Mouse (Mus musculus) thymus, postnatal 10 days (tissue): ENCODE results near the gene Atp1b4.
"Not testable (repeated sequence)": the region's sequence is repeated elsewhere in the genome, so short reads cannot be mapped to it uniquely, and the experiment has no call there.

Source experiments
- DNase-seq, 2 experiments: peaks; one replicate each; pipeline ENCODE4 v3.0.0; 2021; ENCODE audit warnings: low spot score in 2 of 2

Atp1b4 gene

DNA sequence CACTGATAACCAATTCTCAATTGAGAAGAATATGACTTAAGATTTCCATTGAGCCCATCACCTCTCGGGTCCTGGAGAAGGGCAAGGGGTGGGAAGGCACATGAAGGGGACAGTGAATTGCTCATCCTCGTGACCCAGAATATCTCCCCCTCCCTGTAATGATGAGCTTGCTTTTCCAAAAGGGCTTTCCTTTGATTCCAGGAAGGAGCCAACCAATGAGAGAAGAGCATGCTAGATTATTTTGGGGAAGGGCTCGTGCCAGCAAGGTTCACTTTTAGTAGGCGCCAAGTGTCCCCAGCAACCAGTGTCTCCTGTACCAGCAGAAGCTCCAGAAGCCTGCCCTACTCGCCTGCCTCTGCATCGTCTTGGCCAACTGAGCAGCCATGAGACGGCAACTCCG, at the start of gene Atp1b4:
Gene Atp1b4 (plus strand): TSS at position 301 of the 400 bp plus-strand sequence.
- DNase-seq = no peak

DNA sequence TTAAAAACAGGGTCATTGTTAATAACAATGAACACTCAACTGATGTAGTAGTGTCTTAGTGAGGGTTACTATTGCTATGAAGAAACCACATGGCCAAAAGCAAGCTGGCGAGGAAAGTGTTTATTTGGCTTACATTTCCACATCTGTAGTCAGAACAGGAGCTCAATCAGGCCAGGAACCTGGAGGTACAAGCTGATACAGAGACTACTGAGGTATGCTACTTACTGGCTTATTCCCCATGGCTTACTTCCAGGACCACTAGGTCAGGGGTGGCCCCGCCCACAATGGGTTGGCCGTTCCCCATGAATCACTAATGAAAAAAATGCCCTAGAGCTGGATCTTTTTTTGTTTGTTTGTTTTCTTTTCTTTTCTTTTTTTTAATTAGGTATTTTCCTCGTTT, 7.4 kb upstream of the Atp1b4 start:
- DNase-seq = no peak

DNA sequence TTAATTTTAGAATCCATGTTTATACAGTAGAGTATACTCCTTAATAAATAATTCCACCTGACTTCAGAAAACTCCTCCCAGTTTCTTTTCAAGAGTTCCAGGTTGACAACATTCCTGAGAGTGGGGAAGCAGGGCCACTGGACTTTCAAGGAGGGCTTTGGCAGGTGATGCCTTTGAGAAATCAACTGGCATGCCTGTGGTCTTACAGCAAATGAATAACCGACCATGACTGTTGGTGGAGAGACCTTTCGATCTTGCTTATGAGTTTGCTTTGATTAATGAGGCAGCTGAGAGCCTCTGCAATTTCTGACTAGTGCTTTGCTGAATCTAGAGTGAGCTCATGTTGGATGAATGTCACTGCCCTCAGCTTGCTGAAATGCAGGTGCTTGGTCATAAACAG, 4.9 kb upstream of the Atp1b4 start:
- DNase-seq = no peak

DNA sequence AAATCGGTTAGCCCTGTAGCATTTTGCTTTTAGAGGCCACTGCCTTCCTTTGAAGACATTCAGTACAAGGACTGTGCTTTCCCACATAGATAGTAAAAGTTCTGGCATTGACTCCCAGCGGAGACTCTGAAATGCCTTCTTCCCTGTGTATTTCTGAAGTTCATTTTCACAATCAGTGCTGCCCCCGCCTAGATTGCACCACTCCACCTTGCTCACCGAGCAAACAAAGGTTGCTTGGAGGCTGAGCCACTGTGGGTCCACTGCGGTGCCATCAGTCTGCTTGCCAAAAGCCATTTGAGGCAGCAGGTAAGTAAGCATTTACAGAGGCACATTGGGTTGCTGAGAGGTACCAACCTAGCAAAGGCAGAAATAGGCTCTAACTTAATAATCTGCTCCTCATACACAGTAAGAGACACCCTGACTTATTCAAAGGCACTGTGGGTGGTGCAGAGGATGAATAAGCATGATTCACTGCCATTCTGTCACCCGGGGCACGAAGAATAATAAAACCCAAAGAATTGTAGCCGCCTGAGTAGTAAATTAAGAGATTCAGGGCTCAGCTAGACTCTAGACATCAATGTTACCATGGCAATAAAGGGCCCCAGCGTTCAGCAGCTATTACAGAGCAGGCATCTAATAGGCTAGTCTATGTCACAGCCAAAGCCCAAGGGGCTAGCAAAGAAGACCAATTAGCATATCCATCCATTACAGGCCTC, 2.9 kb upstream of the Atp1b4 start:
- no peak for DNase-seq

DNA sequence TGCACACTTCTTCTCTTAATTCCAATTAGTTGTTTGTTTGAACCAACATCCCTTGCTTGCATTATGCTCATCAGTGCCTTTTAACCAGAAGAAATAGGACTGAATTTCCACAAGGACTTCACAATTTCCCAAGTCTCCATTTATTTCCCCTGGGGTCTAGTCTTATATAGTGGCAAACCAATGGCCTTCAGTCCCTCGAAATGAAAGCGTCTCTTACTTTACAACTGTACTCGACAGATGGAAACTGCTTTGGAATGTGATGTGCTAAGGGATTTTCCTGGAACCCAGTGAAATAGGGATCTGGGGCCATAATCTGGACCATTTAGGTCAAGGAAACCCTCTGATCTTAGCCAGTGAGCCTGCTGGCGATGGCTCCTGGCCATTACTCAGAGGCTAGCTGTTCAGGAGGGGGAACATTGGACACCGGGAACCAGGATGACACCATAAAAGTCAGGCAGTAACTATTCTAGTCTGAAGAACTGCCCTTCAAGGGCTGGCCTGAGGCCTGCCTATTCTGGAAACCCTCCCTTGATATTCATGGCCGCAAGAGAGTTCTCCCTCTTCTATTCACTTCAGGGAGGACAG, 2.3 kb upstream of the Atp1b4 start:
- DNase-seq = no peak

DNA sequence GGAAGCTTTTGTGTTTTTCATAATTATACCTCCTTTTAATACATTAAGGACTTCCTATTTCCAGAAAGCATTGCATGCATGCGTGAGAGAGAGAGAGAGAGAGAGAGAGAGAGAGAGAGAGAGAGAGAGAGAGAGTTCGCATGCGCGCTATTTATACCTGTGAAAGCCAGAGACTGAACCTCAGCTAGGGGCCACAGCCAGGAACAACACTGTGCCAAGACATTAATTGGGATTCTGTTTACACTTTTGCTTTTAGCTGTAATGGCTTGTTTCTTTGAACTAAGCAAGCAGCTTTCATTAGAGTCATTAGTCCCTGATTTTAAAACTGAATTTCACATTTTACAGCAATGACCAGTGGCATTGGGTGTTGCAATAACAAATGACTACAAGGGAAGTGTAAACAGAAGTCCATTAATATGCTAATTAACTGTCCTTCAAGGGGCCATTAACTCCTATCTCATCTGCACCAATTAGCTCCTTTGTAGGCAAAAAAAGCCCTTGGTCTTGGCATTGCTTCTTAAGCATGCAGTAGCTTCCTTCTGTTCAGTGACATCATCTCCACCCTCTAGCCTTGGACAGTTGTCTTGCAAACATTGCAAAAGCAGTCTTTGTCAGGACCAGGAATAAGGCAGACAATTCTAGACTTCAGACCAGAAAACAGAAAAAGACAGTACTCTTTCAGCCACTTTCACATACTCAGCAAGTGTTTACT, 14.9 kb downstream of the Atp1b4 start:
- DNase-seq = no peak

DNA sequence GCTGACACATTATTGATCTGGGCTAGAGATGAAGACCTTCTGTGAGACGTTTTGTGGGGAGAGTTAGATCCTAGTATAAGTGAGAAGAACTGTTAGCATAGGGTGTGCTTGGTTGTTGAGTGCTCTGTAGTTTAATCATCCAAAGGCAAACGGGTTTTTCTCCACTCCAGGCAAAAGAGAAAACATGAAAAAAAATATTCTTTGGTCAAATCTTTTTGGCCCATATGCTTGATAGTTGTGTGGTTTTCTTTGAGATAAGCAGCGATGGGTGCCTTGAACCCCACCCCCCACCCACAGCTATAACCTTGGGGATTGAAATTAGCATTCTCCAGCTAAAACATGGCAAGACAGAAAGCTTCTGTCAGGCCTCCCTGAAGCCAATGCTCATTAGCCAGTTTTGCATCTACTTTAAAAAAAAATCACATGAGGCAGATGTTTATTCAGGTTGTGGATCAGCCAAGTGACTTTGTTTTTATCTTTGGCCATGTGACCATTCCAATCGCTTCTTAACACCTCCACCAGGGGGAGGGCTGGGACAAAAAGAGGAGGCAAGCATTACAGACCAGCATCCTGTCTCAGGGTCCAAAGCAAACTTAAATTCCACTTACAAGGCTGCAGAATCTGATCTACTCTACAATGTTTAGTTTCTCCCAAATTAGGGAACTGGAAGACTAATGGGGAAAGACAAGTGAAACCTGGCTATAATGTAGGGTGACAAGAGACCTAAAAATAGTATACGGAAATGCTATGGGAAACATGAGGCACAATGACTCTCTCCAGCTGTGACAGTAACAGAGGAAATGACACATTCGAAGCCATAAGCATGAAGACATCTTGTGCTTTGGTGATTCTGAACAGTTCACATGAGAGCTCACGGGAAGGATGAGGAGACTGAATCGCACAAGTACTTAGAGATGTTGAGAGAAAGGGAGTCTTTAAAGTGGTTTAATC, 18.6 kb downstream of the Atp1b4 start:
- DNase-seq = peak in 1 of 2 experiments; percentile 3

DNA sequence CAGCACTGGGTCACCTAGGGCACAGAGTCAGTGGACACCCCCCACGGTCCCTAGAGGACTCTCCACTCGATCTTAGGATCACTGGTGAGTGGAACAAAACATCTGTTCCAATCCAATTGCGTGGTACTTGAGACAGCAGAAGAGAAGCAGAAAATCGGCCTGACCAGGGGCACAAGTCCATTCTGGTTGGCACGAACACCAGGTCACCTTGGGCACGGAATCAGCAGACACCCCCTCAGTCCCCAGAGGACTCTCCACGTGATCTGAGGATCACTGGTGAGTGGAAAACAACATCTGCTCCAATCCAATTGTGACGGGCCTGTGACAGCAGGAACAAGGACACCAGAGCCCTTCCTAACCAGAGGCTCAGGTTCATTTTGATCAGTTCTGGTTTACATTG, 46.0 kb downstream of the Atp1b4 start:
- DNase-seq = no peak

DNA sequence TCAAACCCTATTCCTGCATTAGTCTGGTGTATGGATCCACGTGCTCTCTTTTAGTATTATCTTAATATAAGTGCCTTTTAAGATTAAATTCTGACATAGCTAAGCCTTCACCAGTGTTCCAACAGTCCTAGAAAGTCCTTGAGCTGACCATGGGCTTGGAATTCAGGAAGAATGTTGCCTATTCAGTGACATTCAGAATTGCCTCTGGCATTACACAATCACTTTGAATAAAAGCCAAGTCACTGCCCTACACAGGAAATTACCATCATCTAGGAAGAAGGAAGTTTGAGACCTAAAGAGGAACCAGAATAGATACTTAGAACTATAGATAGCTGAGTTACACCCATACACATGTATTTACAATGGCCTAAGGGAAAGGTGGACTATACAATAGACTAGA, 48.6 kb downstream of the Atp1b4 start:
- not testable (repeated sequence) for DNase-seq

DNA sequence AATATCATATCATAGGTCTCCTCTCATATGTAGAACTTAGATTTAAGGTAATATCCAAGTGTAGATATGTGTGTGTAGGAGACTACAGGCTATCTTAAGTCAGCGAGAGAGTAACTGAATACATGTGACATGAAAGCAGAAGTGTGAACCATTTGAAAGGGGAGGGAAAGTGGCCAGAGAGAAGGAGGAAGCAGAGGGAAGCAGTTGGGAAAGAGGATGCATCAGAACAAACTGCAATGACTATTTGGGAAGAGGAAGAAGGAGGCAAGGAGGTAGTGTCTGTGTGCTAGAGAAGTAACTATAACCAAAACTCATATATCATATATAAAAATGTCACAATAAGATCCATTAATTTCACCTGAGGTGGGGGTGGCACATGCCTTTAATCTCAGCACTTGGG, 57.2 kb downstream of the Atp1b4 start:
- DNase-seq = not testable (repeated sequence)
